Mouse (Mus musculus) forebrain, embryonic 10.5 days (tissue): ENCODE measurements around the gene Scgb1a1. TPM values are rescaled to one million over a fixed set of nuclear protein-coding genes. Genes with fewer than 3 reads are reported as not detected.
"Not testable (repeated sequence)": the region's sequence is repeated elsewhere in the genome, so short reads cannot be mapped to it uniquely, and the experiment has no call there.

Experiments used
- DNase-seq: peaks from one replicate; pipeline ENCODE4 v3.0.0-alpha.2; 2017; ENCODE audit warnings: low spot score; ENCODE audit errors: extremely low spot score
- H3K27ac ChIP-seq: fragments of 300-500 bp; sonication (generic); 2 replicates; pipeline ENCODE4 v1.5.1; 2016; ENCODE audit warnings: mild to moderate bottlenecking
- H3K27me3 ChIP-seq: fragments of 300-500 bp; sonication (generic); 2 replicates; pipeline ENCODE4 v1.6.1; 2016; ENCODE audit warnings: mild to moderate bottlenecking; ENCODE audit not compliant: poor library complexity, severe bottlenecking
- H3K36me3 ChIP-seq: fragments of 300-500 bp; sonication (generic); replicated peaks from 2 replicates; pipeline ENCODE4 v1.6.1; 2016; ENCODE audit warnings: mild to moderate bottlenecking, moderate library complexity
- H3K4me1 ChIP-seq: fragments of 300-500 bp; sonication (generic); 2 replicates; pipeline ENCODE4 v1.6.1; 2016
- H3K4me3 ChIP-seq: fragments of 300-500 bp; sonication (generic); 2 replicates; pipeline ENCODE4 v1.5.1; 2016; ENCODE audit warnings: mild to moderate bottlenecking, moderate library complexity
- H3K9me3 ChIP-seq: fragments of 300-500 bp; sonication (generic); 2 replicates; pipeline ENCODE4 v1.6.1; 2016; ENCODE audit warnings: mild to moderate bottlenecking, moderate library complexity
- WGBS: fragments of 180-500 bp; shearing (Covaris S2); methylation state at CpG from one replicate; pipeline ENCODE4 v1.1.7; 2016; 5-methylcytosine and 5-hydroxymethylcytosine counted together
- polyA plus RNA-seq: library from polyadenylated mRNA; unstranded; fragments of >200 nt; fragmentation: Nextera tagmentation; extraction: Ambion mirVana; gene quantifications from 2 replicates; pipeline ENCODE4 v1.2.1, GENCODE M21; 2016

The Scgb1a1 gene
- polyA plus RNA-seq, 1 experiment from 2014 or later, result not detected

DNA sequence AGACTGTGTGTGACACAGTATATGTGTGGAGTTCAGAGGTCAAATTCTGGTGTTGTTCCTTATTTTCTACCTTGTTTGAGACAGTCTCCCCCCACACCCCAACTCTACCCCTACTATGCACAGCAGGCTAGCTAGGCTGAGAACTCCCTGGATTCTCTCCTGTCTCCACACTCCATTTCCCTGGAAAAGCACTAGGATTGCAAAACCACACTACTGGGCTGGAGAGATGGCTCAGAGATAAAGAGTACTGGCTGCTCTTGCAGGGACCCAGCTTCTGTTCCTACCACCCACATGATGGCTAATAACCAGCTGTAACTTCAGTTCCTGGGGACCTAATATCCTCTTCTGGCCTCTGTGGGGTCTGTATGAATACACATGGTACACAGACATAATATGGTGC lies 30.1 kb downstream of the Scgb1a1 start:
- Histone ChIP-seq H3K4me1 (peaks cover 5% of the 10 kb centered on the region; the same call in 1 of the 2 replicates), H3K36me3 (no peaks in the 10 kb centered on the region), H3K27me3 (no peaks in the 10 kb centered on the region), H3K27ac (no peak overlapping the region), H3K4me3 (no peak overlapping the region), H3K9me3 (no peaks in the 10 kb centered on the region)
- no peak for DNase-seq

DNA sequence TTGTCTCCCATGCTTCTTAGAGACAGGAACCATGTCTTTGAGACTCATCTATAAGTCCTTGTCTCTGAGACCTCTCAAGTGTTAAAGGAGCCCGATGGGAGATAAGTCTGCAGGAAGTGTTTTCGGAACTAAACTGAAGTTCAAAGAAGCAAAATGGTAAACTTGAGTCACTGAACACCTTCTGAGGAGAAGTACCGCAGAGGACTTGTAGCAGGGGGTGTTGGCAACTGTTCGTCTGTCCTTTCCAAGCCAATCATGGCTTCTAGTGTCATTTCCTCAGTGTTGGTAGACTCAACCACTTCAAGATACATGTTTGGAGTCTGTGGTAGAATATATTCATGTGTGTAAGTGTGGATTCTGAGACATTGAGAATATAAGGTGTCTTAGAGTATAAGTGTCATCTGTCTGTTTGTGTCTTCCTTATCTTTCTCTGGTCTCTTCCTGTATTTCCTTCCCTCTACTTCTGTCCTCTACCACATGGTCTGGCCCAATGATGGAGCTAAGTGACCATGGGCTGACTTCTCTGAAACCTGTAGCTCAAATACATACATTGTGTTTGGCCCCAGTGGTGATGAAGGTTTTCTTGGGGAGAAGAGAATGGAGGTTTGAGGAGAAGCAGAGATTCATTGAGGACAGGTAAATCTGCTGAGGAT lies 31.9 kb downstream of the Scgb1a1 start:
- WGBS, result 90% methylated on average over 4 of the region's 4 CpGs
- Histone ChIP-seq H3K36me3 (no peaks in the 10 kb centered on the region), H3K27ac (no peak overlapping the region), H3K27me3 (no peaks in the 10 kb centered on the region), H3K4me1 (peaks cover 5% of the 10 kb centered on the region; the same call in 1 of the 2 replicates), H3K4me3 (no peak overlapping the region), H3K9me3 (no peaks in the 10 kb centered on the region)
- DNase-seq, result no peak

DNA sequence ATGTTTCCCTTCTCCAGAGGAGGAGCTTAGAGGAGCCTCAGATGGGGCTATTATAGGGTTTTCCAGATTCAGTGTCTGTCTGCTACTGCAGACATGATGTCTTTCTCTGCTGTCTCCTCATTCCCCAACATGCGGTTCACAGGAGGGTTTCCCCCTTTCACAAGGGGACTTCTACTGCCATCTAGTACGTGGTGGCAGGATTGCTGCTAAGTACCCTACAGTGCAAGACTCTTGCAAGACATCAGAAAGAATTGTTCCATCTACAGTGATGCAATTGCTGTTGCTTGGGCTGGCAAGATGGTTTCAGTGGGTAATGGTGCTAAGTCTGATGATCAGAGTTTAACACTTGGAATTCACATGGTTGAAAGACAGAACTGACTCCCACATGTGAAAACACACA lies 32.6 kb downstream of the Scgb1a1 start:
- no peak for DNase-seq
- Histone ChIP-seq H3K9me3 (no peaks in the 10 kb centered on the region), H3K36me3 (no peaks in the 10 kb centered on the region), H3K4me1 (peaks cover 5% of the 10 kb centered on the region; the same call in 1 of the 2 replicates), H3K4me3 (no peak overlapping the region), H3K27ac (no peak overlapping the region), H3K27me3 (no peaks in the 10 kb centered on the region)
- 32% methylated on average over 2 of the region's 2 CpGs for WGBS

DNA sequence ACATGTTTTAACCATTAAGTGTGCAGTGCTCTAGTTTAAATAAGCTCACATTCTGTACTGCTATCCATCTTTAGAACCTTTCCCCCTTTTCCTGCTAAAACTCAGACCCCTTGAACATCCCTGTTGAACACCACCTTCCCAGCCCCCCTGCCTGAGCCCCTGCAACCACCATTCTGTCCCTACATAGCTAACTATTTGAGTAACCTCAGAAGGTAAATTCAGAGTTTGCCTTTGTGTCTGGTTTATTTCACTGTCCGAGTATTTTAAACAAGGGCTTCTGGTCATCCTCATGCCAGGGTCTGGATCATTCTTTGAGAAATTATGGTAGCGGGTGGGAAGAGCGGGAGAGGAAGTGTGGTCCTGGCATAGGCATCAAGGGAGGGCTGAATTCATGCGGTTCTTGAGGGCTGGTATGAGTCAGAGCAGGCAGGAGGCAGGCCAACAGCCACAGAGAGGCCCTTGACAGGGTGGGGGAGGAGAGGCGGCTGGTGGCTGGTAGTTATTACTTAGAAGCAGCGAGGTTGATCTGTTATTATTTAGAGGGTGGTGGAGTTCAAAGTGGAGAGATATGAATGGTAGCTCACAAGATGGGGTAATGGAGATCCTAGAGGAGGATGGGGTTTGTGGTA lies 34.8 kb downstream of the Scgb1a1 start:
- no peaks in the 10 kb centered on the region for H3K27me3 ChIP-seq
- peaks cover 5% of the 10 kb centered on the region; the same call in 1 of the 2 replicates for H3K4me1 ChIP-seq
- no peak overlapping the region for H3K27ac ChIP-seq
- H3K9me3 ChIP-seq, result no peaks in the 10 kb centered on the region
- H3K36me3 ChIP-seq, result no peaks in the 10 kb centered on the region
- DNase-seq, result no peak
- WGBS, result 74% methylated on average over 6 of the region's 6 CpGs
- no peak overlapping the region for H3K4me3 ChIP-seq

DNA sequence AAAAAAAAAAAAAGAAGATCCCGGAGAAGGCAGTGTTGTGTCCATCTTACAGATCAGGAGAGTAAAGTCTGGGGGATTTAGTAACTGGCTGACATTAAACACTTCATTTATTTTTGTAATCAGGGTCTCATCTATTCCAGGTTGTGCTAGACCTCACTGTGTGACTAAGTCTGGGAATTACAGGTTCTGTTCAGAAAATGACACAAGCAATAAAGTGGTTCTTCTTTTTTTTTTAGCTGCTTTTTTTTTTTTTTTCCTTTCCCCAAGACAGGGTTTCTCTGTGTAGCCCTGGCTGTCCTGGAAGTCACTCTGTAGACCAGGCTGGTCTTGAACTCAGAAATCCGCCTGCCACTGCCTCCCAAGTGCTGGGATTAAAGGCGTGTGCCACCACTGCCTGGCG lies 35.8 kb downstream of the Scgb1a1 start:
- WGBS, result 91% methylated on average over 4 of the region's 4 CpGs
- DNase-seq, result not testable (repeated sequence)

DNA sequence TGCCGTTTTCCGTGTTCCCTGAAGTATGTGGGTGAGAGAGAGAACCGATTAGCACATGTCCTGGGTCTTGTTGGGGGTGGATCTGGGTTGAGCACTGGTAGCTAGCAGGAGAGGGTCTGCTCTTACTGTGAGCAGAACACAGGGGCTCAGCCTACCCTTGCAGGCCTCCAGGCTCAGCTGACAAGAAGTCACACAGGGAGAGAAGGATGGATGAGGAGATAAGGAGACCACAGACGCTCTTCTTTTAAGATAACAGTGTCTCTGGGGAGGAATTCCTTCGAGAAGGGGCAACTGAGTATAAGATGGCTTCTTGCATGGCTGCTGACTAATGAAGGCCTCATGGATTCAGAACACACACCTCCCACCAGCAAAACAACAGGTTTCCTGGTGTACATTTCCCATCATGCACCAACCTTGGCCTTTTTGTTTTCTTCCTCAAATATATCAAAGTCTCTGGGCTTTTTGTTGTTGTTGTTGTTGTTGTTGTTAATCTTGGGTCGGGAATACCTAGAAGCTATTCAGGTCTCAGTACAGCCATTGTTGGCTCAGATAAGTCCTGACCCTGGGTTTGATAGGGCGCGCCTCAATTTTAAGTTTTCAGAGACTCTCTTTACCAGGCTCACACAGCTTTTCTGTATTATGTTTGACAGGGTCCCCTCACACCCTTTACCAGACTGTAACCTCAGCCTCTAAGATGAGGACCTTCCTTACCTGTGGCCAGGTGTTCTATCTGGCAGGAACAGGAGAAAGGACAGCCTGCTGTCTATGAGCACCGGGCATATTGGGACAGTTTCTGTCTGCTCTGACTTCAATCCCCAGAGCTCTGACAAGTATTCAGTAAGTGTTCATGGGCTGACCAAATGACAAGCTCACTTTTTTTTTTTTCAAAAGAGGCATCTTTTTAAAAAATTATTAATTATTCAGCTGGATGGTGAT lies 37.2 kb downstream of the Scgb1a1 start:
- Histone ChIP-seq H3K27me3 (no peaks in the 10 kb centered on the region), H3K9me3 (no peaks in the 10 kb centered on the region), H3K27ac (no peak overlapping the region), H3K36me3 (no peaks in the 10 kb centered on the region), H3K4me1 (peaks cover 5% of the 10 kb centered on the region; the same call in 1 of the 2 replicates), H3K4me3 (no peak overlapping the region)
- 84% methylated on average over 9 of the region's 9 CpGs for WGBS
- DNase-seq, result no peak

More for the DNA sequence above, 35.8 kb downstream of the Scgb1a1 start:
- not testable (repeated sequence) for H3K9me3 ChIP-seq, H3K4me3 ChIP-seq, H3K4me1 ChIP-seq, H3K36me3 ChIP-seq, H3K27ac ChIP-seq, H3K27me3 ChIP-seq

DNA sequence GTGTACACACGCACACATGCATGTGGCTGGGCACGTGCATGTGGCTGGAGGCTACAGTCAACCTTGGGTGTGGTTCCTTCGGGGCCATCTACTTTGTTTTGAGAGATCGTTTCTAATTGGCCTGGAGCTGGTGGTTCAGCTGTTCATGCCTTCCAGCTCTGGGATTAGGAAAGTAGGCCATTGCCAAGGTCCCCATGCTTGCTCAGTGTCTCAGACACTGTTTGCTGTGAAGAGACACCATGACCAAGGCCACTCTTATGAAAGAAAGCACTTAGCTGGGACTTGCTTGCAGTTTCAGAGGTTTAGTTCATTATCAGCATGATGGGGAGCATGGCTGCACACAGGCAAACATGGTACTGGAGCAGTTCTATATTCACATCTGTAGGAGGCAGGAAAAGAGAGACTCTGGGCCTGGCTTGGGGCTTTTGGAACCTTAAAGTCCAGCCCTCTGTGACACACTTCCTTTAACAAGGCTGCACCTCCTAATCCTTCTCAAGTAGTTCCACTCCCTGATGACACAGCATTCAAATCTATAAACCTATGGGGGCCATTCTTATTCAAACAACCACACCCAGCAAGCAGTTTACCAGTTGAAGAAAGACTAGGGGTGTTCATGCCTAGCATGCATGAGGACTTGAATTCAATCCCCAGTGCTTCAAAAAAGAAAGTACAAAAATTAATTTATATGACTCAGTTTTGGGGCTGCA lies 38.6 kb downstream of the Scgb1a1 start:
- no peaks in the 10 kb centered on the region for H3K36me3 ChIP-seq
- no peak overlapping the region for H3K27ac ChIP-seq
- no peak for DNase-seq
- H3K4me3 ChIP-seq, result no peak overlapping the region
- peaks cover 5% of the 10 kb centered on the region; the same call in 1 of the 2 replicates for H3K4me1 ChIP-seq
- no peaks in the 10 kb centered on the region for H3K9me3 ChIP-seq
- H3K27me3 ChIP-seq, result no peaks in the 10 kb centered on the region
- 96% methylated on average over 4 of the region's 4 CpGs for WGBS

DNA sequence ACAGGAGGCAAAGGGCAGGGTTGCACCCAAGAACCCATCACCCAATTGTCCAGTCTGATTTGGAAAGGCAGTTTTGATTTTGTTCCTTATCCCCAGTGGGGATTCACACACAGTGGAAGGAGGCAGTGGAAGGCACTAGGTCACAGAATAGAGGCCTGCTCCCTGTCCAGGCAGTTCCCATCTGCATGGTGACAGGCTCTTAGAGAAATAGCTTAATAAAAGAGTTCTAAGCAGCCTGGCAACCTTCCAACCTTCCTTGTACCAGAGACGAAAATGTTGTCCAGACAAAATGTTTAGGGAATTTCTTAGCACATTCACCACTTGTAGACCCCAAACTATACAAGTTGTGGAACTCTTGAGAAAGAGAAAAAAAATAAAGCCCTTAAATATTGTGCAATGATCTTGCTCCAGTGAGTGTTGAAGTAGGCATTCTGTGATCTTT lies 39.8 kb downstream of the Scgb1a1 start:
- DNase-seq, result no peak
- Histone ChIP-seq H3K4me3 (no peak overlapping the region), H3K27ac (no peak overlapping the region), H3K36me3 (no peaks in the 10 kb centered on the region), H3K27me3 (no peaks in the 10 kb centered on the region), H3K9me3 (no peaks in the 10 kb centered on the region), H3K4me1 (peaks cover 2% of the 10 kb centered on the region; the same call in 1 of the 2 replicates)
- 90% methylated on average over 1 of the region's 1 CpGs for WGBS

DNA sequence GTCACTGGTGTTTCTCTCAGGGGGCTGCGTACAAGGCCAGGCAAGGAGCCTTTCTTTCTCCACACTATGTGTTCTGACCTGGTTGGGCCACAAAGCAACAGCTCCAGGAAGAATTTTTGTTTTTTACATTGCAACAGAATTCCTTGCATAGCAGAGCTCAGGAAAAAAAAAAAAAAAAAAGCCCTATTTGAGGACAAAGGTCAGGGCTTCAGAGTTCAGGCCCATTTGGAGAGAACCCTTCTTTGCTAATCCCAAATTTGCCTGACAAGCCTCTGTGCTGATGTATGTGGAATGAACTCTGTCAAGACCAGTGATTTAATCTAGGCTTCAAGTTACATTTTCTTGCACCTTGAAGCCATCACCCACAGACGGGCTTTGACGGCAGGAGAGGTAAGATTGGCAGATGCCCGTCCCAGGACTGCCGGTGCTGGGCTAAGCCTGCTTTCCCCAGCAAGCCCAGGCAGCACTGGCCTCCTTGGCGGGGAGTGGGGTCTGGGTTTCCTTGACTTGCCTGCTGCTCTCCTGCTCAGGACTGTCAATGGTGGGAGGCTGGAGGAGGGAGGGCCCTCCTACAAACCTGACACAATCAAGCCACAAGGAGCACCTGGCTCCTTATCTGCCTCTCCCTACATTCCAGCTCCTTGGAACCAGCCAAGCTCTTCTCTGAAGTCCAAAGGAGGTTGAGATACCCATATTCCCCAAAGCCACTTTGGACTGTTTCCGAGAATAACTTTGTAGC lies 40.4 kb downstream of the Scgb1a1 start:
- 72% methylated on average over 7 of the region's 7 CpGs for WGBS
- DNase-seq, result no peak
- no peaks in the 10 kb centered on the region for H3K9me3 ChIP-seq
- no peaks in the 10 kb centered on the region for H3K36me3 ChIP-seq
- no peaks in the 10 kb centered on the region for H3K27me3 ChIP-seq
- no peak overlapping the region for H3K4me3 ChIP-seq
- H3K27ac ChIP-seq, result no peak overlapping the region
- H3K4me1 ChIP-seq, result no peaks in the 10 kb centered on the region

DNA sequence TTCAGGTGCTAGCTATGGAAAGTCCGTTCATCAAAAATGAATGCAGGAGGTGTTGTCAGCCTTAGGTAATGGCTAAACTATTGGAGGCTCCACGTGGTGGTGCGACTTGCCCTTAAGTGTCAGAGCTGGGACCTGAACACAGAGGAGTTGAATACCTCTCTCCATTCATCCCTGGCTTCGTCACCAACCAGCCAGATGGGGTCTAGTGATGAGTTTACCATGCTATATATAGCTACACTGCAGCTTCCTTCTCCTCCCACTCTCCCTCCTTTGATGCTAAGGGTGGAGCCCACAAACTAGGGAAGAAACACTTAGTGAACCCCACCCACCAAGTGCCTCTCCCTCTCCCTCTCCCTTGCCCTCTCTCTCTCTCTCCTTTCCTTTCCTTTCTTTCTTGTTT lies 43.5 kb downstream of the Scgb1a1 start:
- H3K4me1 ChIP-seq, result no peaks in the 10 kb centered on the region
- H3K27ac ChIP-seq, result no peak overlapping the region
- H3K9me3 ChIP-seq, result no peaks in the 10 kb centered on the region
- H3K36me3 ChIP-seq, result no peaks in the 10 kb centered on the region
- H3K27me3 ChIP-seq, result no peaks in the 10 kb centered on the region
- 90% methylated on average over 4 of the region's 4 CpGs for WGBS
- no peak for DNase-seq
- H3K4me3 ChIP-seq, result no peak overlapping the region

DNA sequence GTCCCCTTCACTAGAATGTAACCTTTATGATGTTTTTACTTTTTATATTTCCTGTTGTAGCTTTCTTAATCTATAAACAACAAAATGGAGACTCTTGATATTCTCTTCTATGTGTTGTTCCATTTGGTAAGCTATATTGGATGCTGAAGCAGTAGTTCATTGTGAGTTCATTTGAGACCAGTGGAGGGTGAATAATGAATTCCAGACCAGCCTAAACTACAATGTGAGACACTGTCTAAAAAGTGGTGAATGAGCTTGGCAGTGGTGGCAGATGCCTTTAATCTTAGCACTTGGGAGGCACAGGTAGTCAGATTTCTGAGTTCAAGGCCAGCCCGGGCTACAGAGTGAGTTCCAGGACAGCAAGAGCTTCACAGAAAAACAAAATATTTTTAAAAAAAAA lies 44.6 kb downstream of the Scgb1a1 start:
- H3K27ac ChIP-seq, result no peak overlapping the region
- H3K4me1 ChIP-seq, result no peaks in the 10 kb centered on the region
- H3K27me3 ChIP-seq, result no peaks in the 10 kb centered on the region
- no peaks in the 10 kb centered on the region for H3K9me3 ChIP-seq
- 86% methylated on average over 1 of the region's 1 CpGs for WGBS
- DNase-seq, result no peak
- no peak overlapping the region for H3K4me3 ChIP-seq
- no peaks in the 10 kb centered on the region for H3K36me3 ChIP-seq

DNA sequence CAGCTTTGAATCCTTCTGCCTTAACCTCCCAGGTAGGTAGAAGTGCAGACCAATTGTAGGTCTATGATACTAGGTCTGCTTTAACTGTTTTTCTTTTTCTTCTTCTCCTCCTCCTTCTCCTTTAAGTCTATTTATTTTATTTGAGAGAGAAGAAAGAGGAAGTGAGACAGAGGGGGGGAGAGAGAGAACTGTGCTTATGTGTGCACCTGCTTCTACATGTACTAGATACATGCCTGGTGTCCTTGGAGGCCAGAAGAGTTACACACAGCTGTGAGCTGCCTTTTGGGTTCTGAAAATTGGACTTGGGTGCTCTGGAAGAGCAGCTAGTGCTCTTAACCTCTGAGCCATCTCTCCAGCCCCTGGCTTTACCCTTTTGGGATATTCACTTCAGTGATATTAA lies 46.7 kb downstream of the Scgb1a1 start:
- Histone ChIP-seq H3K4me1 (no peaks in the 10 kb centered on the region), H3K4me3 (no peak overlapping the region)
- DNase-seq, result no peak

More for the DNA sequence above, 46.7 kb downstream of the Scgb1a1 start:
- Histone ChIP-seq H3K27ac (no peak overlapping the region), H3K9me3 (no peaks in the 10 kb centered on the region), H3K36me3 (no peaks in the 10 kb centered on the region), H3K27me3 (no peaks in the 10 kb centered on the region)
